Mouse (Mus musculus) spleen, adult 2 months (tissue): Measurements from ENCODE around the gene Uqcrq. TPM values are rescaled to one million over a fixed set of nuclear protein-coding genes. Genes with fewer than 3 reads are reported as not detected.

Experiments
- DNase-seq, 2 experiments: peaks; one replicate each; pipeline versions ENCODE4 v3.0.0 to v3.0.0-alpha.2; 2012 to 2021; ENCODE audit warnings: low spot score in 2 of 2, low read depth in 1 of 2
- H3K27ac ChIP-seq: fragments of 200-500 bp; 2 replicates; pipeline ENCODE4 v1.5.1; 2012; ENCODE audit warnings: low read length, inconsistent platforms; ENCODE audit not compliant: insufficient read depth
- H3K27me3 ChIP-seq: fragments of 200-500 bp; 2 replicates; pipeline ENCODE4 v1.6.1; 2012; ENCODE audit warnings: mild to moderate bottlenecking, moderate library complexity, low read length, inconsistent platforms; ENCODE audit not compliant: control insufficient read depth, insufficient read depth
- H3K36me3 ChIP-seq: fragments of 200-500 bp; 2 replicates; pipeline ENCODE4 v1.6.1; 2012; ENCODE audit warnings: mild to moderate bottlenecking, low read length, inconsistent platforms; ENCODE audit not compliant: control insufficient read depth, insufficient read depth
- H3K4me1 ChIP-seq: fragments of 200-500 bp; 2 replicates; pipeline ENCODE4 v1.6.1; 2011; ENCODE audit warnings: inconsistent platforms; ENCODE audit not compliant: control insufficient read depth, insufficient read depth, insufficient read length
- H3K4me3 ChIP-seq: fragments of 200-500 bp; 2 replicates; pipeline ENCODE4 v1.5.1; 2011; ENCODE audit warnings: mild to moderate bottlenecking, inconsistent platforms; ENCODE audit not compliant: insufficient read depth, insufficient read length; ENCODE audit errors: extremely low read depth
- CTCF ChIP-seq: fragments of 200-500 bp; IDR thresholded peaks from 2 replicates; pipeline ENCODE4 v1.5.1; 2011; ENCODE audit warnings: mild to moderate bottlenecking, inconsistent platforms; ENCODE audit not compliant: insufficient read depth, insufficient read length, insufficient replicate concordance; ENCODE audit errors: extremely low read depth
- POLR2A ChIP-seq: fragments of 200-500 bp; IDR thresholded peaks from 2 replicates; pipeline ENCODE4 v1.6.1; 2011; ENCODE audit warnings: low read depth, low read length, inconsistent platforms
- WGBS: fragments of 180-500 bp; shearing (Covaris S2); methylation state at CpG from one replicate; pipeline ENCODE4 v1.1.7; 2018; 5-methylcytosine and 5-hydroxymethylcytosine counted together
- polyA plus RNA-seq: library from polyadenylated mRNA; depleted of rRNA; stranded (reverse); fragments of >200 nt; gene quantifications from 2 replicates; pipeline ENCODE4 v1.2.3, GENCODE M21; 2012; rRNA removed

Uqcrq gene
- 157 and 202 TPM in 2 replicates for polyA plus RNA-seq

GRCm38 (mm10) chr11:53430670-53431346 lies at the start of gene Uqcrq, which contains the start of gene Gdf9:
Uqcrq (minus strand) TSS chr11:53430831.
Gdf9 (plus strand) TSS chr11:53431023.
- DNase-seq, result peak; percentile 99 to 100
- TF ChIP-seq POLR2A (peak; percentile 75), CTCF (no peak)
- no peaks in the 10 kb centered on the region for H3K27me3 ChIP-seq
- H3K4me3 ChIP-seq, result peak within 1 kb of the TSS; percentile 85
- peaks cover 3% of the 10 kb centered on the region; the same call in 1 of the 2 replicates for H3K36me3 ChIP-seq
- WGBS, result under 1% methylated on average over 44 of the region's 44 CpGs
- peak within 1 kb of the TSS; percentile 88 for H3K27ac ChIP-seq
- H3K4me1 ChIP-seq, result peaks cover 6% of the 10 kb centered on the region; the same call in 1 of the 2 replicates

DNA sequence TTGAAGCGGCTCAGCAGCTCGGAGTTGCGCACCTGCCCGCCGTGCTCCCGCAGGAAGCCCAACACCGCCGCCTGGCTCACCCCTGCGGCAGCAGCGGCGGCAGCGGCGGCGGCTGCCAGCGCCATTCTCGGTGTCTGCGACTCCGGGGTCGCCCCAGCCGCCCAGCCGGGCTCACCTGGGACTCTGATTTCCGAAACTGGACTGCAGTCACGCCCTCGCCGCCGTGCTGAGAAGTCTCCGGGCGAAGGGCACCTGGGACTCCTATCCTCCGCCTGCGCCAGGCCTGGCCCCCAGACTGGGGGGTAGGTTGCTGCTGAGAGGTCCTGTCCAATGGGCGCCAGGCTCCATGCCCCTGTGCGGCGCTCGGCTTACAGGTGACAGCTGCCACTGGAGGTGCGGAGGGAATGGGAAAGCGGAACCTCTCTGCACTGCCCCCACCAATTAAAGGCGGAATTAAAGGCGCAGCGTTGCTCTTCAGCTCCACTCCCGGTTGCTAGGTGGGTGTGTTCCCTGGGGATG lies 49.2 kb upstream of the Uqcrq start, which contains the start of the genes Gm9945 and Sowaha:
Gene Gm9945 (plus strand): TSS at position 384 of the 519 bp plus-strand sequence.
Gene Sowaha (minus strand): TSS at position 492 of the 519 bp plus-strand sequence.
- Histone ChIP-seq H3K27me3 (peaks cover 21% of the 10 kb centered on the region), H3K27ac (peak within 1 kb of the TSS; percentile 51; the same call in 1 of the 2 replicates), H3K4me1 (peaks cover 13% of the 10 kb centered on the region), H3K4me3 (peak within 1 kb of the TSS; percentile 55), H3K36me3 (no peaks in the 10 kb centered on the region)
- WGBS, result 2% methylated on average over 40 of the region's 40 CpGs
- TF ChIP-seq CTCF, result no peak
- no peak for TF ChIP-seq POLR2A
- DNase-seq, result no peak

DNA sequence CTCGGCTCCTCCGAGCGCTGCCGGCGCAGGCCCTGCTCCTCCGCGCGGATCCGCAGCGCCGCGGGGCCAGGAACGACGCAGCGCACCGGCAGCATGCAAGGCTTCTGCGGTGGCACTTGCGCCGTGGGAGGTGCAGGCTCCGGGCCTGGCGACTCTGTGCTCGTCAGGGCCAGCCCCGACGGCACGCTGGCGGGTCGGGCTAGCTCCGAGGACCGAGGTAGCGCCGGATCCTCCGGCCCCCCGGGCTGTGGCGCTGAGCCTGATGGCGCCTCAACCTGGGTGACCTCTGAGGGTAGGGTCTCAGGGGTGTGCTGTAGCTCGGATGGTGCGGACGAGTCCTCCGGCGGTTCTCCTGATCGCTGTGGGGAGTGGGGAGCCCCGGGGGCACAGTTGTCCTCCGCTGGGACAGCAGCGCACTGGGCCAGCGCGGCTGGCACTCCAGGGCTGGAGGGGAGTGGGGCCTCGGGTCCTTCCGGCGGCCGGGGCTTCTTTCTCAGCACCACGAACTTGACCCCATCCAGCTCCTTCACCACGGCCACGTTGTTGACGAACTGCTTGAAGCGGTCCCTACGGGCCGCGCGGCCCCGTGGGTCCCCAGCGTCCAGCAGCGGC lies 48.6 kb upstream of the Uqcrq start:
- H3K36me3 ChIP-seq, result no peaks in the 10 kb centered on the region
- no peak overlapping the region; the same call in 1 of the 2 replicates for H3K27ac ChIP-seq
- TF ChIP-seq CTCF (no peak), POLR2A (no peak)
- peaks cover 13% of the 10 kb centered on the region for H3K4me1 ChIP-seq
- H3K4me3 ChIP-seq, result peak overlapping the region; percentile 55; the same call in 1 of the 2 replicates
- DNase-seq, result no peak
- peaks cover 21% of the 10 kb centered on the region for H3K27me3 ChIP-seq
- 4% methylated on average over 62 of the region's 62 CpGs for WGBS

GRCm38 (mm10) chr11:53478383-53479170 lies 47.9 kb upstream of the Uqcrq start:
- Histone ChIP-seq H3K27ac (no peak overlapping the region), H3K36me3 (no peaks in the 10 kb centered on the region), H3K27me3 (peaks cover 21% of the 10 kb centered on the region), H3K4me1 (peaks cover 13% of the 10 kb centered on the region), H3K4me3 (peak overlapping the region; percentile 46; the same call in 1 of the 2 replicates)
- DNase-seq, result no peak
- 11% methylated on average over 79 of the region's 79 CpGs for WGBS
- TF ChIP-seq POLR2A (no peak), CTCF (no peak)

DNA sequence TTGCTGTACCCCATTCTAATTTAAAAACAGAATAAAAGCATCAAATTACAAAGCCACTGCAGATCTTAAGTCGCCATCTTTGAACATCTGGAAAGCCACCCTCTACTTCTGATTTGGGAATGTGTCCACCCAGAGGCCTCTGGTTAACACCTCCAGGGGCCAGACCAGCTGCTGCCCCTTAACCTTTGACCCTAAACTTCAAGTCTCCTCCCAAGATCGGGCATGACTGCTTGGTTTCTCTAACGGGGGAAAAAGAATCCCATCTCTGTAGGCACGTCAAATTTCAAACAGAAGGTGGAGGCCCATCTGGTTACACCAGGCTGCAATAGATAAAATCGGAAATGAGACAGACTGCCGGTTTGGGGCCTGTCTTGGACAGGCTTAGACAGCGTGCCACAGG lies 47.2 kb upstream of the Uqcrq start:
- peaks cover 21% of the 10 kb centered on the region for H3K27me3 ChIP-seq
- no peak for DNase-seq
- no peak overlapping the region for H3K27ac ChIP-seq
- H3K4me1 ChIP-seq, result peaks cover 13% of the 10 kb centered on the region
- 72% methylated on average over 7 of the region's 7 CpGs for WGBS
- TF ChIP-seq CTCF, result no peak
- TF ChIP-seq POLR2A, result no peak
- H3K36me3 ChIP-seq, result no peaks in the 10 kb centered on the region
- no peak overlapping the region for H3K4me3 ChIP-seq

- TF ChIP-seq CTCF, result no peak
- no peak for TF ChIP-seq POLR2A
- Histone ChIP-seq H3K4me3 (no peak overlapping the region), H3K4me1 (peaks cover 13% of the 10 kb centered on the region), H3K27me3 (peaks cover 25% of the 10 kb centered on the region), H3K36me3 (no peaks in the 10 kb centered on the region), H3K27ac (no peak overlapping the region)
- DNase-seq, result no peak
- 54% methylated on average over 8 of the region's 8 CpGs for WGBS
Measured at GRCm38 (mm10) chr11:53475620-53476019, 45.0 kb upstream of the Uqcrq start.

GRCm38 (mm10) chr11:53472709-53473108 lies 42.1 kb upstream of the Uqcrq start:
- H3K4me3 ChIP-seq, result no peak overlapping the region
- peaks cover 4% of the 10 kb centered on the region; the same call in 1 of the 2 replicates for H3K27me3 ChIP-seq
- H3K27ac ChIP-seq, result no peak overlapping the region
- DNase-seq, result no peak
- WGBS, result 86% methylated on average over 3 of the region's 3 CpGs
- no peak for TF ChIP-seq POLR2A
- TF ChIP-seq CTCF, result no peak
- no peaks in the 10 kb centered on the region for H3K36me3 ChIP-seq
- H3K4me1 ChIP-seq, result no peaks in the 10 kb centered on the region
